Comparison of ENCODE assay signal across 16 mouse cellular contexts in the genomic region with DNA sequence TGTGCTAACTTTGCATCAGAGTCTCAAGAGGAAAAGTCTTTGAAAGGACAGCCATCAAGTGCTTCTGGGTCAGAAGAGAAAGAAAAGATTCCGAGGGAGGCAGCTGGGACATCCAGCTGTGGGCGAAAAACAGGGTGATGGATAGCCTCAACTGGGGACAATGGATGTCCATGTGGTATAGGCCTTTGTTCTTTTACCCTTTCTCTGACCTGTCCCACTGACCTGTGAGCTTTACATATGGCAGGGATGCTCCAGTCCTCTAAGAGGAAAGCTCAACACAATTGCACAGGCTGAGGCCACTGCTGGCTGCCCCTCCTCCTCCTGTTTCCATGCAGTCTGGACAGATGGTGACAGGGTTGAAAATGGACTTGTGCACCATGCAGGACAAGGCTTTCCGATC.
"Had no signal": no experiment of that assay in that cellular context is flagged by ENCODE, and none has a peak within 500 bp of the region (broad histone marks: within the 10 kb centered on the region; RNA-seq: fewer than 3 reads in every experiment).

No protein-coding gene starts in this region.

- H3K36me3 ChIP-seq: limb, embryonic 13.5 days; stomach, embryonic 15.5 days had no signal

- H3K27me3 ChIP-seq: limb, embryonic 13.5 days; stomach, embryonic 15.5 days had no signal

- H3K4me2 ChIP-seq: limb, embryonic 13.5 days; midbrain, embryonic 11.5 days; stomach, embryonic 15.5 days had no signal

- H3K4me3 ChIP-seq: layer of hippocampus, adult 2 months; limb, embryonic 13.5 days; stomach, embryonic 15.5 days had no signal

- H3K9me3 ChIP-seq: stomach, embryonic 15.5 days had no signal

- H3K27ac ChIP-seq: layer of hippocampus, adult 2 months; limb, embryonic 13.5 days; liver, embryonic 14.5 days; stomach, embryonic 15.5 days had no signal

- ATAC-seq: lung, postnatal 0 days; midbrain, embryonic 16.5 days had no signal

- H3K4me1 ChIP-seq: stomach, embryonic 15.5 days had no signal

- DNase-seq: kidney, adult 18-20 months; kidney, postnatal 10 days; kidney, postnatal 4 days; left cerebral cortex, postnatal 4 days; lung, adult 2 months; lung, postnatal 36 days; right cerebral cortex, postnatal 14 days; thymus, adult 2 months; thymus, postnatal 25 days had no signal

- H3K9ac ChIP-seq: limb, embryonic 13.5 days; liver, embryonic 14.5 days; stomach, embryonic 15.5 days had no signal
